Mouse (Mus musculus) MEL (cell line): ENCODE measurements at regions not wholly inside any gene's neighbourhood (a gene's known extent, or its start where the extent isn't known, plus 50 kb on each side); places are given as distances from the start of the nearest gene placed in this dataset.

Experiments used
- DNase-seq: peaks from one replicate; pipeline ENCODE4 v3.0.0; 2011; ENCODE audit warnings: low read depth, low spot score
- H3K27ac ChIP-seq: 2 replicates; pipeline ENCODE4 v1.5.1; 2012; ENCODE audit warnings: low read depth, mild to moderate bottlenecking, control low read depth, low read length, moderate library complexity; ENCODE audit not compliant: control insufficient read depth
- H3K27me3 ChIP-seq, 2 experiments: fragments of 150-350 bp in 1 of 2; sonication (generic) in 1 of 2; 2 replicates each; pipeline ENCODE4 v1.6.1; 2012; ENCODE audit warnings: low read length in 2 of 2, mild to moderate bottlenecking in 2 of 2, improper control_type of control experiment in 1 of 2, moderate library complexity in 1 of 2; ENCODE audit not compliant: insufficient read depth in 2 of 2, control insufficient read depth in 1 of 2
- H3K36me3 ChIP-seq, 2 experiments: 2 replicates each; pipeline ENCODE4 v1.6.1; 2012 to 2014; ENCODE audit warnings: low read length in 2 of 2, improper control_type of control experiment in 1 of 2, inconsistent platforms in 1 of 2, mild to moderate bottlenecking in 1 of 2; ENCODE audit not compliant: insufficient read depth in 2 of 2, control insufficient read depth in 1 of 2
- H3K4me1 ChIP-seq, 2 experiments: fragments of 150-350 bp in 1 of 2; sonication (generic) in 1 of 2; 2 replicates each; pipeline ENCODE4 v1.6.1; 2012; ENCODE audit warnings: low read length in 2 of 2, improper control_type of control experiment in 1 of 2, mild to moderate bottlenecking in 1 of 2; ENCODE audit not compliant: insufficient read depth in 2 of 2, control insufficient read depth in 1 of 2
- H3K4me3 ChIP-seq, 2 experiments: fragments of 150-350 bp in 1 of 2; sonication (generic) in 1 of 2; 2 replicates each; pipeline ENCODE4 v1.5.1; 2012; ENCODE audit warnings: low read depth in 2 of 2, low read length in 2 of 2, mild to moderate bottlenecking in 2 of 2, moderate library complexity in 2 of 2, control low read depth in 1 of 2, improper control_type of control experiment in 1 of 2; ENCODE audit not compliant: control insufficient read depth in 1 of 2, insufficient read depth in 1 of 2
- H3K79me2 ChIP-seq: 2 replicates; pipeline ENCODE4 v1.6.1; 2012; ENCODE audit warnings: mild to moderate bottlenecking, low read length, moderate library complexity; ENCODE audit not compliant: control insufficient read depth, poor library complexity, insufficient read depth
- H3K9ac ChIP-seq: 2 replicates; pipeline ENCODE4 v1.6.1; 2012; ENCODE audit warnings: low read depth, mild to moderate bottlenecking, control low read depth, low read length, moderate library complexity; ENCODE audit not compliant: control insufficient read depth, poor library complexity, severe bottlenecking
- H3K9me3 ChIP-seq: fragments of 150-350 bp; sonication (generic); replicated peaks from 2 replicates; pipeline ENCODE4 v1.6.1; 2012; ENCODE audit warnings: mild to moderate bottlenecking, low read length, improper control_type of control experiment, moderate library complexity; ENCODE audit not compliant: insufficient read depth
- BHLHE40 ChIP-seq: IDR thresholded peaks from 2 replicates; pipeline ENCODE4 v1.6.1; 2012; ENCODE audit warnings: low read depth, mild to moderate bottlenecking, inconsistent platforms, low read length, improper control_type of control experiment, borderline replicate concordance
- CHD1 ChIP-seq: IDR thresholded peaks from 2 replicates; pipeline ENCODE4 v1.6.1; 2012; ENCODE audit warnings: low read depth, mild to moderate bottlenecking, inconsistent platforms, low read length, improper control_type of control experiment
- ELF1 ChIP-seq: IDR thresholded peaks from 2 replicates; pipeline ENCODE4 v1.6.1; 2014; ENCODE audit warnings: low read depth, mild to moderate bottlenecking, inconsistent platforms, low read length, improper control_type of control experiment, moderate library complexity
- EP300 ChIP-seq, 2 experiments: IDR thresholded peaks; 2 replicates each; pipeline ENCODE4 v1.6.1; 2011; ENCODE audit warnings: improper control_type of control experiment in 2 of 2, low read length in 2 of 2, low read depth in 1 of 2, mild to moderate bottlenecking in 1 of 2
- GABPA ChIP-seq: IDR thresholded peaks from 2 replicates; pipeline ENCODE4 v1.6.1; 2012; ENCODE audit warnings: low read depth, mild to moderate bottlenecking, inconsistent platforms, low read length, improper control_type of control experiment, moderate library complexity
- GATA1 ChIP-seq: IDR thresholded peaks from 2 replicates; pipeline ENCODE4 v1.6.1; 2011; ENCODE audit warnings: low read depth, low read length, improper control_type of control experiment
- JUND ChIP-seq: IDR thresholded peaks from 2 replicates; pipeline ENCODE4 v1.6.1; 2011; ENCODE audit warnings: low read depth, mild to moderate bottlenecking, improper control_type of control experiment, low read length
- MAZ ChIP-seq: IDR thresholded peaks from 2 replicates; pipeline ENCODE4 v1.6.1; 2012; ENCODE audit warnings: low read depth, mild to moderate bottlenecking, inconsistent platforms, low read length, improper control_type of control experiment
- MEF2A ChIP-seq: IDR thresholded peaks from 2 replicates; pipeline ENCODE4 v1.6.1; 2014; ENCODE audit warnings: low read depth, mild to moderate bottlenecking, inconsistent platforms, low read length, improper control_type of control experiment; ENCODE audit not compliant: poor library complexity, insufficient replicate concordance, severe bottlenecking; ENCODE audit errors: extremely low read depth
- MYB ChIP-seq: IDR thresholded peaks from 2 replicates; pipeline ENCODE4 v1.6.1; 2011; ENCODE audit warnings: mild to moderate bottlenecking, low read depth, low read length, improper control_type of control experiment
- RAD21 ChIP-seq: IDR thresholded peaks from 2 replicates; pipeline ENCODE4 v1.6.1; 2011; ENCODE audit warnings: mild to moderate bottlenecking, low read depth, low read length, improper control_type of control experiment
- SIN3A ChIP-seq: IDR thresholded peaks from 2 replicates; pipeline ENCODE4 v1.6.1; 2012; ENCODE audit warnings: low read length, improper control_type of control experiment, inconsistent platforms
- USF1 ChIP-seq: IDR thresholded peaks from 2 replicates; pipeline ENCODE4 v1.6.1; 2014; ENCODE audit warnings: low read depth, mild to moderate bottlenecking, inconsistent platforms, low read length, improper control_type of control experiment, moderate library complexity
- USF2 ChIP-seq, 2 experiments: IDR thresholded peaks; 2 replicates each; pipeline ENCODE4 v1.6.1; 2011 to 2012; ENCODE audit warnings: improper control_type of control experiment in 2 of 2, low read length in 2 of 2, borderline replicate concordance in 1 of 2, inconsistent platforms in 1 of 2, low read depth in 1 of 2, mild to moderate bottlenecking in 1 of 2; ENCODE audit not compliant: insufficient read depth in 1 of 2
- ZC3H11A ChIP-seq: IDR thresholded peaks from 2 replicates; pipeline ENCODE4 v1.6.1; 2012; ENCODE audit warnings: low read depth, mild to moderate bottlenecking, inconsistent platforms, low read length, improper control_type of control experiment
- ZMIZ1 ChIP-seq: IDR thresholded peaks from 2 replicates; pipeline ENCODE4 v1.6.1; 2012; ENCODE audit warnings: low read depth, mild to moderate bottlenecking, inconsistent platforms, low read length, improper control_type of control experiment, moderate library complexity
- ZNF384 ChIP-seq: IDR thresholded peaks from 2 replicates; pipeline ENCODE4 v1.6.1; 2012; ENCODE audit warnings: low read depth, mild to moderate bottlenecking, inconsistent platforms, low read length, improper control_type of control experiment

DNA sequence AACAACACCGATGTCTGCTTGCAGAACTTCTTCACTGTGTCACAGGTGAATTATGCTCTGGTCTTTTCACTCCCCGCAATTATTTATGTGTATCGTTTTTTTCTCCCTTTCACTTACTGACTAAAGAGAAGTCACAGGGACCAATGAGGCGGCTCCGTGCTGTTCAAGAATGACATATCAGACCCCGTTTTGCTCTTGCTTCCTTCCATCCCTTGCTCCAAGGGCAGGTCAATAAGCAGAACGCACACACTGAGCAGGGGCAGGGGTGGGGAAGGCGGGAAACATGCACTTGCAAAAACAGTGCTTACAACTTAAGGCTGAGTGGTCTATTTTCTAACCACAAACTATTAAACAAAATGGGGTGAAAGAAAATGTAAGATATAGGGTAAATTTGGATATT, 3523.4 kb upstream of the Gm7489 start:
- Histone ChIP-seq H3K79me2 (no peaks in the 10 kb centered on the region), H3K36me3 (peaks cover 0 to 7% of the 10 kb centered on the region in 2 experiments; a peak in 2 of 4 replicates), H3K4me1 (peaks cover 5 to 6% of the 10 kb centered on the region in 2 experiments), H3K9ac (no peak overlapping the region), H3K4me3 (no peak overlapping the region), H3K27me3 (no peaks in the 10 kb centered on the region), H3K9me3 (no peaks in the 10 kb centered on the region), H3K27ac (no peak overlapping the region)
- DNase-seq = peak; percentile 25
- no peak for TF ChIP-seq ZC3H11A
- no peak for TF ChIP-seq ZNF384
- TF ChIP-seq USF1 = no peak
- TF ChIP-seq SIN3A = no peak
- no peak for TF ChIP-seq CHD1
- TF ChIP-seq USF2 (IDR thresholded peaks at IDR 0.05; ENCODE audit: borderline replicate concordance in 1 of 2, insufficient read depth in 1 of 2, low read depth in 1 of 2, low read length in 2 of 2) = no peak
- TF ChIP-seq BHLHE40 = no peak
- no peak for TF ChIP-seq EP300 (IDR thresholded peaks at IDR 0.05; ENCODE audit: low read depth in 1 of 2, low read length in 2 of 2)
- TF ChIP-seq MYB = no peak
- TF ChIP-seq ZMIZ1 = no peak
- no peak for TF ChIP-seq ELF1
- no peak for TF ChIP-seq GATA1
- TF ChIP-seq JUND = no peak
- TF ChIP-seq RAD21 = no peak
- TF ChIP-seq GABPA = no peak
- TF ChIP-seq MEF2A = no peak

DNA sequence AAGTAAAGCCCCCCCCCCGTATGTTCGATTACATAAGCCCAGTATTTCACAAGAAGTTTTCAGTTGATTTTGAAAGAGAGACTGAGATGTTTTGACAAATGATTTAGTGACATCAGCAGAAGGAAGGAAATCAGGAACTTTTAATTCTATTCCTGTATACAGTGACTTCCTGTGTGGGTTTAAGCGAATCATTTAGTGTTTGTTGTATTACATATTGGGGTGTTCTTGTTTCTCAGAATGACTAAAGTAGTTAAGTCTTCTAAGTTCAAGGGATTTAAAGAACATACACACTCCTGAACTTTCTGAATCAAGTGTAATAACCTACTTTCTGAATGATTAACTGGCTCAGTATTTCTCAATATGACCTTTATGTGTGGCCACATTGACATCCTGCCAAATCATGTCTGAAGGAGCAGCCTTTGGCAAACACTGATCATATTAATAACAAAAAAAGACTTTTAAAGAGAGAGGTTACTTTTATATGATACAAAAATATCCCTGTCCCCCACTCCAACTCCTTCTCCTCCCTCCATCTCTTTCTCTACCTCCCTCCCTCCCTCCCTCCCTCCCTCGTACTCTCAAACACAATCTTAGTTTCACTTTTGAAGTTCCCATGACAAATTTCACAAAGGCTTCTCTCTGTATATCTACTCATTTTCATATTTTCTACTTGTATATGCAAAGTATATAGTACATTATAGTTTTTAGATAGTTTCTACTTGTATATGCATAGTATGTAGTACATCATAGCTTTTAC, 3522.8 kb upstream of the Gm7489 start:
- H3K4me1 ChIP-seq = peaks cover 5 to 6% of the 10 kb centered on the region in 2 experiments
- peak; percentile 28; the same call in 1 of the 2 replicates for TF ChIP-seq MAZ
- TF ChIP-seq ZNF384 = no peak
- no peak overlapping the region for H3K27ac ChIP-seq
- H3K36me3 ChIP-seq = peaks cover 0 to 7% of the 10 kb centered on the region in 2 experiments; a peak in 2 of 4 replicates
- H3K4me3 ChIP-seq = peak overlapping the region in 1 of 2 experiments; percentile 57; a peak in 2 of 4 replicates
- DNase-seq = peak; percentile 43
- no peaks in the 10 kb centered on the region for H3K9me3 ChIP-seq
- H3K27me3 ChIP-seq = no peaks in the 10 kb centered on the region
- H3K9ac ChIP-seq = no peak overlapping the region
- H3K79me2 ChIP-seq = no peaks in the 10 kb centered on the region
